Comparison of ENCODE assay signal across 8 mouse cellular contexts in the genomic region with DNA sequence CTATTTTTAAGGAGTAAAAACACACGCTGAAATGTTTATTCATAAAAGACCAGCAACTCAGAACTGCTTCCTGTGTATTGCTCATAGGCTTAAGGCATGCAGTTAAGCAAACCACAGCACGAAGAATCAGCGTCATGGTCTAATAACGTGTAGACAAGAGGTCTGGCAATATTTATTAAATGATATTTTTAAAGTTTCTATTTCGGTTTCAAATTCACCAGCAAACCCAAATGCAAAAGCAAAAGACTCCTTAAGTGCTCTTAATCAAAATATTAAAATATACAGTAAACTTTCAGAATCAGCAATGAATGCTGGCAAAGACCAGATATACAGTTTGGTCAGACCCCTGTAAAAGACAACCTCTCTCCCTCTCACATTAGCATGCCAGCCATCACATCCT. TPM values are rescaled to one million over a fixed set of nuclear protein-coding genes. Genes with fewer than 3 reads are reported as not detected.
DNase-seq lines count a peak whose midpoint lies in the region; ATAC-seq lines count a peak whose summit lies in the region.

No protein-coding gene starts in this region.

- intact Hi-C loops in heart, postnatal 14 days (cut with DNase I) = loop anchor here (10.0 kb wide), 1 partner anchor 49 kb away; no protein-coding TSS in a partner anchor
- intact Hi-C loops in gastrocnemius, postnatal 14 days (cut with DNase I; ENCODE audit: low total_unique reads) = no loop called here

- peak overlapping the region; percentile 74 for H3K4me3 ChIP-seq in heart, embryonic 13.5 days
- peak overlapping the region; percentile 65 for H3K4me3 ChIP-seq in hindbrain, embryonic 14.5 days (replicated peaks; ENCODE audit: low read length)
- peak overlapping the region; percentile 63 for H3K4me3 ChIP-seq in midbrain, embryonic 13.5 days (replicated peaks)

- peak overlapping the region; percentile 73 for H3K4me2 ChIP-seq in heart, embryonic 13.5 days
- H3K4me2 ChIP-seq in hindbrain, embryonic 14.5 days (replicated peaks) = peak overlapping the region; percentile 56
- peak overlapping the region; percentile 59 for H3K4me2 ChIP-seq in midbrain, embryonic 13.5 days (replicated peaks)

- H3K4me1 ChIP-seq in heart, embryonic 13.5 days = peaks cover 31% of the 10 kb centered on the region
- H3K4me1 ChIP-seq in hindbrain, embryonic 14.5 days (replicated peaks; ENCODE audit: control insufficient read depth, insufficient read depth, low read length) = peaks cover 6% of the 10 kb centered on the region; the same call in 1 of the 2 replicates
- H3K4me1 ChIP-seq in midbrain, embryonic 13.5 days (replicated peaks) = peaks cover 4% of the 10 kb centered on the region; the same call in 1 of the 2 replicates

- H3K9me3 ChIP-seq in heart, embryonic 13.5 days = 0 out of 2 replicates have a peak, but pooled peaks cover 3% of the 10 kb centered on the region
- H3K9me3 ChIP-seq in hindbrain, embryonic 14.5 days (ENCODE audit: control insufficient read depth, low read length) = no peaks in the 10 kb centered on the region
- no peaks in the 10 kb centered on the region for H3K9me3 ChIP-seq in midbrain, embryonic 13.5 days

- peak overlapping the region; percentile 87 for H3K9ac ChIP-seq in heart, embryonic 13.5 days
- no peak overlapping the region for H3K9ac ChIP-seq in hindbrain, embryonic 14.5 days
- no peak overlapping the region for H3K9ac ChIP-seq in midbrain, embryonic 13.5 days (replicated peaks)

- H3K27me3 ChIP-seq in heart, embryonic 13.5 days (replicated peaks) = no peaks in the 10 kb centered on the region
- H3K27me3 ChIP-seq in hindbrain, embryonic 14.5 days (ENCODE audit: control insufficient read depth, insufficient read depth, low read length) = no peaks in the 10 kb centered on the region
- H3K27me3 ChIP-seq in midbrain, embryonic 13.5 days = 0 out of 2 replicates have a peak, but pooled peaks cover 4% of the 10 kb centered on the region

- peaks cover 10% of the 10 kb centered on the region for H3K36me3 ChIP-seq in heart, embryonic 13.5 days
- H3K36me3 ChIP-seq in hindbrain, embryonic 14.5 days (replicated peaks; ENCODE audit: control insufficient read depth, insufficient read depth) = no peaks in the 10 kb centered on the region
- H3K36me3 ChIP-seq in midbrain, embryonic 13.5 days = no peaks in the 10 kb centered on the region

- H3K27ac ChIP-seq in heart, embryonic 13.5 days (replicated peaks) = no peak overlapping the region
- H3K27ac ChIP-seq in hindbrain, embryonic 14.5 days = no peak overlapping the region
- H3K27ac ChIP-seq in midbrain, embryonic 13.5 days = no peak overlapping the region

- WGBS in heart, embryonic 13.5 days = 61% methylated on average over 5 of the region's 5 CpGs
- 86% methylated on average over 5 of the region's 5 CpGs for WGBS in hindbrain, embryonic 14.5 days
- 79% methylated on average over 5 of the region's 5 CpGs for WGBS in midbrain, embryonic 13.5 days

- ATAC-seq in heart, embryonic 13.5 days (ENCODE audit: extremely low read depth, insufficient number of reproducible peaks, low FRiP score, low TSS enrichment) = no peak
- no peak for ATAC-seq in hindbrain, embryonic 14.5 days (ENCODE audit: low FRiP score)
- ATAC-seq in midbrain, embryonic 13.5 days = no peak

- DNase-seq in heart, postnatal 14 days = no peak
- DNase-seq in NIH3T3 (ENCODE audit: low read depth) = peak; percentile 77
- DNase-seq in hindbrain, embryonic 14.5 days (ENCODE audit: low spot score) = no peak
- DNase-seq in thymus, postnatal 4 days = no peak
- DNase-seq in frontal cortex, postnatal 25 days (ENCODE audit: low spot score in 2 of 2) = no peak
- no peak for DNase-seq in gastrocnemius, postnatal 14 days

RNA-seq across cellular contexts. Expression of a gene that starts 1.0 kb away (rescaled TPM):
- polyA plus RNA-seq in heart, embryonic 13.5 days (2015; fragmentation: Nextera tagmentation; extraction: Ambion mirVana) = 50.4 and 53.4 TPM in 2 replicates
- 10 to 100 TPM; 26.2 to 26.4 TPM for total RNA-seq in heart, postnatal 14 days (2021)
- polyA plus RNA-seq in hindbrain, embryonic 14.5 days (2014; fragmentation: Nextera tagmentation; extraction: Ambion mirVana) = 101 and 108 TPM in 2 replicates
- 53.5 and 55.5 TPM in 2 replicates for polyA plus RNA-seq in midbrain, embryonic 13.5 days (2015; fragmentation: Nextera tagmentation; extraction: Ambion mirVana)
- total RNA-seq in gastrocnemius, postnatal 14 days (2021) = 10 to 100 TPM; 14.8 to 18.8 TPM
